Mouse (Mus musculus): ENCODE measurements around the gene Cacna2d2. TPM values are rescaled to one million over a fixed set of nuclear protein-coding genes. Genes with fewer than 3 reads are reported as not detected.

Cacna2d2 gene
- polyA plus RNA-seq, 1 experiment from 2014 or later, result 0.18 TPM

- no peak for DNase-seq (ENCODE audit: low spot score)
- 80% methylated on average over 5 of the region's 5 CpGs for whole genome bisulfite sequencing
- H3K4me1 ChIP-seq (replicated peaks; ENCODE audit: control insufficient read depth, insufficient read depth, low read length), result no peaks in the 10 kb centered on the region
These were observed 21.5 kb downstream of the Cacna2d2 start for GRCm38 (mm10) chr9:107420898-107421297.

DNA sequence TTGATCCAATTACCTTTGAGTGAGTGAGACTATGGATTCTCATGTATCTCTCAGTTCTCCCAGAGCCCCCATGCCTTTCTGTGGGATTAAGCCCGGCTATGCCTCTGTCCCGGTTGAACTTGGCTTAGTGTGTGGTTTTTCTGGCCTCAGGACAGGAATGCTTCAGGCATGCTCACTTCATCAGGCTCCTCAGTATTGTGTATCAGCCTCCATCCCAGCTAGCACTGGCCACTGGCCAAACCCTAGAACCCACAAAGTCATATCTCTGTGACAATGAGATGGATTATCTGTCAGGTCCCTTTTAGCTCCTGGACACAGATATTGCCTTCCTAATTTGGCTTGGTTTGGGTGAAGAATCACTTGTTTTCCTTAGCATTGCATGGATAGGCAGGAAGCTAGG, 23.5 kb downstream of the Cacna2d2 start:
- no peak for ATAC-seq (replicated peaks; ENCODE audit: low FRiP score)
- Histone ChIP-seq H3K9me3 (ENCODE audit: control insufficient read depth, low read length) (no peaks in the 10 kb centered on the region), H3K36me3 (ENCODE audit: control insufficient read depth, insufficient read depth, low read length) (no peaks in the 10 kb centered on the region), H3K4me3 (ENCODE audit: low read depth, low read length) (no peak overlapping the region), H3K27me3 (replicated peaks; ENCODE audit: control insufficient read depth, insufficient read depth, low read length) (peaks cover 16% of the 10 kb centered on the region), H3K4me2 (no peak overlapping the region), H3K9ac (ENCODE audit: low read depth, low read length) (no peak overlapping the region), H3K27ac (ENCODE audit: low read depth, low read length) (no peak overlapping the region), H3K4me1 (replicated peaks; ENCODE audit: control insufficient read depth, insufficient read depth, low read length) (no peaks in the 10 kb centered on the region)
- WGBS, result 39% methylated on average over 2 of the region's 2 CpGs
- no peak for DNase-seq (ENCODE audit: low spot score)

More at GRCm38 (mm10) chr9:107420898-107421297, 21.5 kb downstream of the Cacna2d2 start:
- Histone ChIP-seq H3K9ac (ENCODE audit: low read depth, low read length) (no peak overlapping the region), H3K27me3 (replicated peaks; ENCODE audit: control insufficient read depth, insufficient read depth, low read length) (peaks cover 10% of the 10 kb centered on the region), H3K9me3 (ENCODE audit: control insufficient read depth, low read length) (no peaks in the 10 kb centered on the region), H3K4me3 (ENCODE audit: low read depth, low read length) (no peak overlapping the region), H3K27ac (ENCODE audit: low read depth, low read length) (no peak overlapping the region), H3K4me2 (no peak overlapping the region), H3K36me3 (ENCODE audit: control insufficient read depth, insufficient read depth, low read length) (no peaks in the 10 kb centered on the region)
- no peak for ATAC-seq (replicated peaks; ENCODE audit: low FRiP score)

DNA sequence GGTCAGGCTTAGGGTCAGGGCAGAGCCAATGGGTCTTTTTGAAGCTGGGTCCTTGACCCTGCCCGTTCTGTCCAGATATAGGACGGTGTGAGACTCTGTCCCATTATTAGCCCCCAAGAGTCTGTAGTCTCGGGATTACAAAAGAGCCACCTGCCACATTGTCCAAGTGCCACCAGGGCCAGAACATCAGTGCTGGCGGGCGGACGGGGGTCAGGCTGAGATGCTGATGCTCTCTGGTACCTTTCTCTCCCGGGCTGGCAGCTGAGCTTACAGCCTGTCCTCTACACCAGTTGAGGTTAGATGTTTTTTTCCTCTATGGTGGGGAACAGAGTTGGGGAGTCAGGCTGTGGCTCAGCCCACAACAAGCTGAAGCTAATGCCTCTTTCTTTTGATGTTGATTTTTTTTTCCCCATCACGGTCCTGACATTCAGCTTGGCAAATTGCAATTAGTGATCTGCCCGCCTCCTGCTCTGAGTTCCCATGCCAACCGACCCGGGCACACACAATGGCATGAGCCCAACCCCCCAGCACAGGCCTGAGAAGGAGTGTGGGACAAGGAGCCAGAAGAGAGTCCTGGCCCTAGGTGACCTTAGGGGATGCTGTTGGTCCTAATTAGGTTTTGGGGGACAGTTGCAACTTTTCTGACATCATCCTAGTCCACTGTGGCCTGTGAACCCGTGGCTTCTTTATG, 25.2 kb downstream of the Cacna2d2 start:
- no peak overlapping the region for H3K9ac ChIP-seq (ENCODE audit: low read depth, low read length)
- no peaks in the 10 kb centered on the region for H3K36me3 ChIP-seq (ENCODE audit: control insufficient read depth, insufficient read depth, low read length)
- no peak for DNase-seq (ENCODE audit: low spot score)
- ATAC-seq (replicated peaks; ENCODE audit: low FRiP score), result no peak
- H3K27ac ChIP-seq (ENCODE audit: low read depth, low read length), result no peak overlapping the region
- H3K4me2 ChIP-seq, result no peak overlapping the region
- H3K27me3 ChIP-seq (replicated peaks; ENCODE audit: control insufficient read depth, insufficient read depth, low read length), result peaks cover 19% of the 10 kb centered on the region
- H3K9me3 ChIP-seq (ENCODE audit: control insufficient read depth, low read length), result no peaks in the 10 kb centered on the region
- H3K4me3 ChIP-seq (ENCODE audit: low read depth, low read length), result no peak overlapping the region
- 74% methylated on average over 12 of the region's 12 CpGs for WGBS
- no peaks in the 10 kb centered on the region for H3K4me1 ChIP-seq (replicated peaks; ENCODE audit: control insufficient read depth, insufficient read depth, low read length)

DNA sequence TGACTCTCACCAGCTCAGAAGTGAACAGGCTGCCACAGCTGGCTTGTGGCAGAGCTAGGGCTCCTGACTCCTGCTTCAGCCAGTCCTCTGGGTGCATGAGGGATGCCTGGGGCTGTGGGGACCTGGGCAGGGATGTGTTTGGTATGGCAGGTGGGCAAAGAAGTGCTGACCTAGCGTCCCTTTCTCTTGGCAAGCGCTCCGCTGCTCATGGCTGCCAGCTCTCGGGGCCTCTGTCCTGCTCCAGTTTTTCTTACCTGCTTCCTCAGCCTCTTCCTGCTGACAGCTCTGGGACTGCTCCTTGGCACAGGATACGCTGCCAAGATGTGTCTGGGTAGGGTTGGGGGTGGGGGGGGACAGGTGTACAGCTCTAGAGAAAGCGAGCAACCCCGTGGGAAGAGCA, 28.5 kb downstream of the Cacna2d2 start:
- H3K4me2 ChIP-seq, result no peak overlapping the region
- 78% methylated on average over 7 of the region's 7 CpGs for WGBS
- no peak overlapping the region for H3K27ac ChIP-seq (ENCODE audit: low read depth, low read length)
- no peak for ATAC-seq (replicated peaks; ENCODE audit: low FRiP score)
- no peak for DNase-seq (ENCODE audit: low spot score)
- H3K4me3 ChIP-seq (ENCODE audit: low read depth, low read length), result no peak overlapping the region
- H3K27me3 ChIP-seq (replicated peaks; ENCODE audit: control insufficient read depth, insufficient read depth, low read length), result peaks cover 19% of the 10 kb centered on the region
- no peaks in the 10 kb centered on the region for H3K4me1 ChIP-seq (replicated peaks; ENCODE audit: control insufficient read depth, insufficient read depth, low read length)
- no peaks in the 10 kb centered on the region for H3K36me3 ChIP-seq (ENCODE audit: control insufficient read depth, insufficient read depth, low read length)
- no peaks in the 10 kb centered on the region for H3K9me3 ChIP-seq (ENCODE audit: control insufficient read depth, low read length)
- no peak overlapping the region for H3K9ac ChIP-seq (ENCODE audit: low read depth, low read length)

GRCm38 (mm10) chr9:107428451-107429186, 29.2 kb downstream of the Cacna2d2 start:
- no peaks in the 10 kb centered on the region for H3K4me1 ChIP-seq (replicated peaks; ENCODE audit: control insufficient read depth, insufficient read depth, low read length)
- no peak overlapping the region for H3K27ac ChIP-seq (ENCODE audit: low read depth, low read length)
- H3K9ac ChIP-seq (ENCODE audit: low read depth, low read length), result no peak overlapping the region
- peaks cover 19% of the 10 kb centered on the region for H3K27me3 ChIP-seq (replicated peaks; ENCODE audit: control insufficient read depth, insufficient read depth, low read length)
- no peak for ATAC-seq (replicated peaks; ENCODE audit: low FRiP score)
- H3K4me2 ChIP-seq, result no peak overlapping the region
- no peaks in the 10 kb centered on the region for H3K9me3 ChIP-seq (ENCODE audit: control insufficient read depth, low read length)
- H3K36me3 ChIP-seq (ENCODE audit: control insufficient read depth, insufficient read depth, low read length), result no peaks in the 10 kb centered on the region
- 38% methylated on average over 5 of the region's 5 CpGs for WGBS
- H3K4me3 ChIP-seq (ENCODE audit: low read depth, low read length), result no peak overlapping the region
- no peak for DNase-seq (ENCODE audit: low spot score)

- H3K9me3 ChIP-seq (ENCODE audit: control insufficient read depth, low read length), result no peaks in the 10 kb centered on the region
- H3K4me3 ChIP-seq (ENCODE audit: low read depth, low read length), result no peak overlapping the region
- no peaks in the 10 kb centered on the region for H3K4me1 ChIP-seq (replicated peaks; ENCODE audit: control insufficient read depth, insufficient read depth, low read length)
- no peak overlapping the region for H3K4me2 ChIP-seq
- ATAC-seq (replicated peaks; ENCODE audit: low FRiP score) (no peak), DNase-seq (ENCODE audit: low spot score) (no peak)
- H3K36me3 ChIP-seq (ENCODE audit: control insufficient read depth, insufficient read depth, low read length), result no peaks in the 10 kb centered on the region; the same call in 1 of the 2 replicates
- H3K27me3 ChIP-seq (replicated peaks; ENCODE audit: control insufficient read depth, insufficient read depth, low read length), result peaks cover 20% of the 10 kb centered on the region
- H3K9ac ChIP-seq (ENCODE audit: low read depth, low read length), result no peak overlapping the region
- WGBS, result 54% methylated on average over 12 of the region's 12 CpGs
- H3K27ac ChIP-seq (ENCODE audit: low read depth, low read length), result no peak overlapping the region
These were observed 31.0 kb downstream of the Cacna2d2 start for GRCm38 (mm10) chr9:107430445-107430844.

DNA sequence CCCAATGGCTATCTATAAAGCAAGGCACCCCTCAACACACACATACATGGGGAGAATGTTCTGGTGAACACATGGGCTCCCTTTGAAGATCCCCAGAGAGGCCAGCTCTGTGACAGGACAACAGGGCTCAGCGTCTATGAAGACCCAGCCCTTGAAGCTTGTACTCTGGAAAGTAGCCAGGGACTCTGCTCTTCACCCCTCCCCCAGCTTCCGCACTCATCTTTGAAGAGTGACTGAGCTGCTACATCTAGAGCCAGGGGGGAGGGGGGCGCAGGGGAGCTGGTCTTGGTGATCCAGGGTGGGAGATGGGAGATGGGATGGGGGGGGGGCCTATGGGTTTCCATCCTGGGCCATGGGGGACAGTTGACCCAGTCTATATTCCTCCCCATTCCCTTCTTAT, 33.1 kb downstream of the Cacna2d2 start:
- no peaks in the 10 kb centered on the region; the same call in 1 of the 2 replicates for H3K36me3 ChIP-seq (ENCODE audit: control insufficient read depth, insufficient read depth, low read length)
- H3K4me1 ChIP-seq (replicated peaks; ENCODE audit: control insufficient read depth, insufficient read depth, low read length), result no peaks in the 10 kb centered on the region
- H3K4me3 ChIP-seq (ENCODE audit: low read depth, low read length), result no peak overlapping the region
- H3K27me3 ChIP-seq (replicated peaks; ENCODE audit: control insufficient read depth, insufficient read depth, low read length), result peaks cover 13% of the 10 kb centered on the region
- no peak overlapping the region for H3K27ac ChIP-seq (ENCODE audit: low read depth, low read length)
- WGBS, result 57% methylated on average over 3 of the region's 3 CpGs
- H3K4me2 ChIP-seq, result no peak overlapping the region
- DNase-seq (ENCODE audit: low spot score) (no peak), ATAC-seq (replicated peaks; ENCODE audit: low FRiP score) (no peak)
- H3K9ac ChIP-seq (ENCODE audit: low read depth, low read length), result no peak overlapping the region
- H3K9me3 ChIP-seq (ENCODE audit: control insufficient read depth, low read length), result no peaks in the 10 kb centered on the region

GRCm38 (mm10) chr9:107434851-107435250, 35.4 kb downstream of the Cacna2d2 start:
- no peak overlapping the region for H3K27ac ChIP-seq (ENCODE audit: low read depth, low read length)
- no peaks in the 10 kb centered on the region; the same call in 1 of the 2 replicates for H3K36me3 ChIP-seq (ENCODE audit: control insufficient read depth, insufficient read depth, low read length)
- no peaks in the 10 kb centered on the region for H3K4me1 ChIP-seq (replicated peaks; ENCODE audit: control insufficient read depth, insufficient read depth, low read length)
- H3K27me3 ChIP-seq (replicated peaks; ENCODE audit: control insufficient read depth, insufficient read depth, low read length), result peaks cover 10% of the 10 kb centered on the region
- H3K9ac ChIP-seq (ENCODE audit: low read depth, low read length), result no peak overlapping the region
- 29% methylated on average over 6 of the region's 6 CpGs for WGBS
- H3K4me2 ChIP-seq, result no peak overlapping the region
- DNase-seq (ENCODE audit: low spot score), result no peak
- ATAC-seq (replicated peaks; ENCODE audit: low FRiP score), result no peak
- no peak overlapping the region for H3K4me3 ChIP-seq (ENCODE audit: low read depth, low read length)
- H3K9me3 ChIP-seq (ENCODE audit: control insufficient read depth, low read length), result no peaks in the 10 kb centered on the region

DNA sequence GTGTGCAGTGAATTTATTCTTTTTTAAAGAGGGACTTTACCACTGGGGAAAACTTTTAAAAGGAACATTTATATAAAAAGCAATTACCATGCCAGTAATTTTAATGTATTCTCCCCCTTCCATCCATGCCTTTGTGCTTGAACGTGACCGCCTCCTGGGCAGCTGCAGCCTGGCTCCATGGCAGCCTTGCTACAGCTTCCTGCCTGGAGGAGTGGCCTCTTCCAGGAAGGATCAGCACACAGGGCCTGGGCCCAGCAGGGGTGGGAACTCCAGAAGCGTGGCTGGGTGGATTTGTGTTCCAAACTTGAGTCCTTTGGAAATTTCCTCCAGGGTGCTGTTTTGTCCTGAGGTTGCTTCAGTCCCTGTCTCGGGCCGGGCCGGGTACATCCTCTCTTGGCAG, 35.9 kb downstream of the Cacna2d2 start:
- no peak overlapping the region for H3K4me3 ChIP-seq (ENCODE audit: low read depth, low read length)
- H3K4me1 ChIP-seq (replicated peaks; ENCODE audit: control insufficient read depth, insufficient read depth, low read length), result no peaks in the 10 kb centered on the region
- H3K9ac ChIP-seq (ENCODE audit: low read depth, low read length), result no peak overlapping the region
- H3K4me2 ChIP-seq, result no peak overlapping the region
- no peak overlapping the region for H3K27ac ChIP-seq (ENCODE audit: low read depth, low read length)
- no peak for ATAC-seq (replicated peaks; ENCODE audit: low FRiP score)
- WGBS, result 35% methylated on average over 6 of the region's 6 CpGs
- peaks cover 10% of the 10 kb centered on the region for H3K27me3 ChIP-seq (replicated peaks; ENCODE audit: control insufficient read depth, insufficient read depth, low read length)
- no peak for DNase-seq (ENCODE audit: low spot score)
- no peaks in the 10 kb centered on the region; the same call in 1 of the 2 replicates for H3K36me3 ChIP-seq (ENCODE audit: control insufficient read depth, insufficient read depth, low read length)
- no peaks in the 10 kb centered on the region for H3K9me3 ChIP-seq (ENCODE audit: control insufficient read depth, low read length)
